Mouse (Mus musculus) layer of hippocampus, adult 11-12 months (tissue): ENCODE measurements around the gene Spice1.

Experiments used
- DNase-seq: peaks from one replicate; pipeline ENCODE4 v3.0.0; 2022; ENCODE audit warnings: low spot score

The Spice1 gene

GRCm38 (mm10) chr16:44375459-44375858 is 28.5 kb downstream of the Spice1 start:
- DNase-seq, result no peak

GRCm38 (mm10) chr16:44380006-44380405 is 33.1 kb downstream of the Spice1 start:
- DNase-seq, result no peak

GRCm38 (mm10) chr16:44381578-44381977 is 34.7 kb downstream of the Spice1 start:
- no peak for DNase-seq

GRCm38 (mm10) chr16:44383549-44383948 is 36.6 kb downstream of the Spice1 start:
- no peak for DNase-seq

- no peak for DNase-seq
These were observed 37.3 kb downstream of the Spice1 start for GRCm38 (mm10) chr16:44384251-44384650.

- peak; percentile 69 for DNase-seq
These were observed 45.1 kb downstream of the Spice1 start for GRCm38 (mm10) chr16:44391877-44392548.

GRCm38 (mm10) chr16:44394577-44395243 is 47.8 kb downstream of the Spice1 start, which contains the start of gene Cfap44:
Gene Cfap44, plus strand, starts transcription at chr16:44394796.
- DNase-seq, result peak; percentile 91

- no peak for DNase-seq
These were observed 58.0 kb downstream of the Spice1 start for GRCm38 (mm10) chr16:44404933-44405332.

- no peak for DNase-seq
These were observed 60.3 kb downstream of the Spice1 start for GRCm38 (mm10) chr16:44407211-44407610.

- DNase-seq, result no peak
These were observed 61.4 kb downstream of the Spice1 start for GRCm38 (mm10) chr16:44408290-44408689.

- DNase-seq, result no peak
These were observed 63.3 kb downstream of the Spice1 start for GRCm38 (mm10) chr16:44410176-44410575.

- peak; percentile 23 for DNase-seq
These were observed 70.7 kb downstream of the Spice1 start for GRCm38 (mm10) chr16:44417596-44417995.

- no peak for DNase-seq
These were observed 74.8 kb downstream of the Spice1 start for GRCm38 (mm10) chr16:44421735-44422134.

GRCm38 (mm10) chr16:44423499-44423898 is 76.6 kb downstream of the Spice1 start:
- DNase-seq, result peak; percentile 66

- DNase-seq, result no peak
These were observed 81.5 kb downstream of the Spice1 start for GRCm38 (mm10) chr16:44428456-44428855.

- DNase-seq, result no peak
These were observed 83.1 kb downstream of the Spice1 start for GRCm38 (mm10) chr16:44430021-44430420.

GRCm38 (mm10) chr16:44434931-44435330 is 88.0 kb downstream of the Spice1 start:
- DNase-seq, result no peak

GRCm38 (mm10) chr16:44435481-44435880 is 88.6 kb downstream of the Spice1 start:
- no peak for DNase-seq
